Mouse (Mus musculus) spleen, adult 2 months (tissue): Measurements from ENCODE around the gene Minpp1. TPM values are rescaled to one million over a fixed set of nuclear protein-coding genes. Genes with fewer than 3 reads are reported as not detected.

ENCODE experiments used
- DNase-seq, 2 experiments: peaks; one replicate each; pipeline versions ENCODE4 v3.0.0 to v3.0.0-alpha.2; 2012 to 2021; ENCODE audit warnings: low spot score in 2 of 2, low read depth in 1 of 2
- H3K27ac ChIP-seq: fragments of 200-500 bp; 2 replicates; pipeline ENCODE4 v1.5.1; 2012; ENCODE audit warnings: low read length, inconsistent platforms; ENCODE audit not compliant: insufficient read depth
- H3K27me3 ChIP-seq: fragments of 200-500 bp; 2 replicates; pipeline ENCODE4 v1.6.1; 2012; ENCODE audit warnings: mild to moderate bottlenecking, moderate library complexity, low read length, inconsistent platforms; ENCODE audit not compliant: control insufficient read depth, insufficient read depth
- H3K36me3 ChIP-seq: fragments of 200-500 bp; 2 replicates; pipeline ENCODE4 v1.6.1; 2012; ENCODE audit warnings: mild to moderate bottlenecking, low read length, inconsistent platforms; ENCODE audit not compliant: control insufficient read depth, insufficient read depth
- H3K4me1 ChIP-seq: fragments of 200-500 bp; 2 replicates; pipeline ENCODE4 v1.6.1; 2011; ENCODE audit warnings: inconsistent platforms; ENCODE audit not compliant: control insufficient read depth, insufficient read depth, insufficient read length
- H3K4me3 ChIP-seq: fragments of 200-500 bp; 2 replicates; pipeline ENCODE4 v1.5.1; 2011; ENCODE audit warnings: mild to moderate bottlenecking, inconsistent platforms; ENCODE audit not compliant: insufficient read depth, insufficient read length; ENCODE audit errors: extremely low read depth
- CTCF ChIP-seq: fragments of 200-500 bp; IDR thresholded peaks from 2 replicates; pipeline ENCODE4 v1.5.1; 2011; ENCODE audit warnings: mild to moderate bottlenecking, inconsistent platforms; ENCODE audit not compliant: insufficient read depth, insufficient read length, insufficient replicate concordance; ENCODE audit errors: extremely low read depth
- POLR2A ChIP-seq: fragments of 200-500 bp; IDR thresholded peaks from 2 replicates; pipeline ENCODE4 v1.6.1; 2011; ENCODE audit warnings: low read depth, low read length, inconsistent platforms
- WGBS: fragments of 180-500 bp; shearing (Covaris S2); methylation state at CpG from one replicate; pipeline ENCODE4 v1.1.7; 2018; 5-methylcytosine and 5-hydroxymethylcytosine counted together
- polyA plus RNA-seq: library from polyadenylated mRNA; depleted of rRNA; stranded (reverse); fragments of >200 nt; gene quantifications from 2 replicates; pipeline ENCODE4 v1.2.3, GENCODE M21; 2012; rRNA removed

Minpp1 gene
- polyA plus RNA-seq, 1 experiment = 44.7 TPM

- DNase-seq = no peak
Measured at GRCm38 (mm10) chr19:32551442-32551841, 65.9 kb downstream of the Minpp1 start.

DNA sequence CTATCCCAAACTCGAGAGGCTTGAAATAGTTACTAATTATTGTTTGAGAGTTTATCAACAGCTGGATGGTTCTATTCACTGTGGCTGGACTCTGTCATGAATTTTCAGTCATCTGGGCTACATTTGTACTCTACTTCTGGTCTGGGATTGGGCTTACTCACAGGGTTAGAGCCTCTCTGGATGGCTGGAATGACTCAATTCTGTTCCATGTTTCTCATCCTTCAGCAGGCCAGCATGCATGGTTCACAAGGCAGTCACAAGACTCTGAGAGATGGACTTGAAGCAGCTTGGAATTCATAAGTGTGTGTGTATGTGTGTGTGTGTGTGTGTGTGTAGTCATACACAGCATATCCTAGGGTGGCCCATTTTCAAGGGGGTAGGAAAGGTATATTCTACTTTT is 66.5 kb downstream of the Minpp1 start:
- DNase-seq = no peak
- TF ChIP-seq CTCF (no peak), POLR2A (no peak)
- 74% methylated on average over 1 of the region's 1 CpGs for WGBS
- Histone ChIP-seq H3K4me1 (no peaks in the 10 kb centered on the region), H3K27me3 (no peaks in the 10 kb centered on the region), H3K27ac (no peak overlapping the region), H3K4me3 (no peak overlapping the region), H3K36me3 (no peaks in the 10 kb centered on the region)

More at GRCm38 (mm10) chr19:32551442-32551841, 65.9 kb downstream of the Minpp1 start:
- Histone ChIP-seq H3K27ac (no peak overlapping the region), H3K27me3 (no peaks in the 10 kb centered on the region), H3K36me3 (no peaks in the 10 kb centered on the region), H3K4me3 (no peak overlapping the region), H3K4me1 (no peaks in the 10 kb centered on the region)
- WGBS = 77% methylated on average over 3 of the region's 3 CpGs
- TF ChIP-seq POLR2A = no peak
- TF ChIP-seq CTCF = no peak

DNA sequence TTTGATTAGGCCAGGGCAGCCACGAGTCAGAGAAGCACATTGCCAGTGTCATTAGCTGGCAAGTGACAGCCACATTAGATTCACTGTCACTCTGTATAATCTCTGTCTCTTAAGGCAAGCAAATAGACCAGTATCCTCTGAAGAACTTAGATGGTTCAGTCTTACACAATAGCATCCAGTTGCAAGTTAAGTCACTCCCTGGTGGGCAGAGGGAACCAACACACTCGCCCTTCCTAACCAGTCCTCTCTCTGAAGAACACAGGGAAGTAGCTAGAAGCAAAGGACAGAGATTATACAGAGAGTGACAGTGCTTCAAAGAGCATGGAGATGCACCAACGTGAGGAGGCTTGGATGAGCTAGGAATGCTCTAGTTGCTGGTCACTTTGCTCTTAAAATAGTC is 67.7 kb downstream of the Minpp1 start:
- H3K27me3 ChIP-seq = no peaks in the 10 kb centered on the region
- H3K27ac ChIP-seq = no peak overlapping the region
- H3K36me3 ChIP-seq = no peaks in the 10 kb centered on the region
- no peak overlapping the region for H3K4me3 ChIP-seq
- no peaks in the 10 kb centered on the region for H3K4me1 ChIP-seq
- TF ChIP-seq POLR2A (no peak), CTCF (no peak)
- 75% methylated on average over 3 of the region's 3 CpGs for WGBS
- no peak for DNase-seq

DNA sequence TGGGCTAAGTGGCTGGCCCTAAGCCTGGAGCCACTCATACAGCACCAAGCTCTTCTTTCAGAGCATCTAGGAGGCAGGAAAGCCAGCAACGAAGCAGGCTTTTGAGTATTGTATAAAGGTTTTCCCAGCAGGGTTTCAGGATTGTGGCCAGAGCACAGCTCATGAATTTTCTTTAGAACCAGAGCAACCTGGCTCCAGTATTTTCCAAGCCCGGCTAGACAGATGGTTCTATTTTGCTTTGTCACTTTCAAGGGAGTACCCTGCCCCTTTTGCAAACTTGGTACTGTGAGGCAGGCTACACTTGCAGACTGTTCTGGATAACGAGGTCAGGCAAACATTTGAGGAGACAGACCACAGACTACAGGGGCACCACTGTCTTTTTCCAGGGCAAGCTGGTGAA is 69.7 kb downstream of the Minpp1 start:
- H3K4me1 ChIP-seq = no peaks in the 10 kb centered on the region
- no peak for DNase-seq
- WGBS = 72% methylated on average over 3 of the region's 3 CpGs
- no peak overlapping the region for H3K4me3 ChIP-seq
- TF ChIP-seq CTCF = no peak
- no peak for TF ChIP-seq POLR2A
- H3K27ac ChIP-seq = no peak overlapping the region
- no peaks in the 10 kb centered on the region for H3K36me3 ChIP-seq
- H3K27me3 ChIP-seq = no peaks in the 10 kb centered on the region

Other genes with a start within 250 kb of the Minpp1 start
- gene Sgms1, start 96.1 kb upstream of the Minpp1 start, polyA plus RNA-seq = 15.6 and 15.8 TPM in 2 replicates
- gene Rpl9-ps6, start 19.2 kb upstream of the Minpp1 start, polyA plus RNA-seq = 3.5 and 6.1 TPM in 2 replicates
- gene Papss2, start 110.0 kb downstream of the Minpp1 start, polyA plus RNA-seq = 1.5 and 1.8 TPM in 2 replicates